Mouse (Mus musculus) limb, embryonic 11.5 days (tissue): ENCODE data around the gene Fam151a. TPM values are rescaled to one million over a fixed set of nuclear protein-coding genes. Genes with fewer than 3 reads are reported as not detected.
A peak's percentile ranks its signal among the peaks of the same experiment; 100 is the strongest.
"Not testable (repeated sequence)": the region's sequence is repeated elsewhere in the genome, so short reads cannot be mapped to it uniquely, and the experiment has no call there.

Experiments
- ATAC-seq: fragments of 200-750 bp; cut with Nextera tagmentation; 2 replicates; pipeline ENCODE4 v1.8.0; 2017; ENCODE audit warnings: low read depth; ENCODE audit not compliant: insufficient number of reproducible peaks, low FRiP score, low TSS enrichment
- DNase-seq: peaks from one replicate; pipeline ENCODE4 v3.0.0-alpha.2; 2015; ENCODE audit warnings: low spot score
- H3K27ac ChIP-seq: fragments of 300-500 bp; sonication (generic); replicated peaks from 2 replicates; pipeline ENCODE4 v1.5.1; 2014; ENCODE audit warnings: low read depth, mild to moderate bottlenecking, low read length
- H3K27me3 ChIP-seq: fragments of 300-500 bp; sonication (generic); 2 replicates; pipeline ENCODE4 v1.6.1; 2014; ENCODE audit warnings: mild to moderate bottlenecking, low read length, mixed read lengths; ENCODE audit not compliant: control insufficient read depth, insufficient read depth
- H3K36me3 ChIP-seq: fragments of 300-500 bp; sonication (generic); 2 replicates; pipeline ENCODE4 v1.6.1; 2014; ENCODE audit warnings: mild to moderate bottlenecking, low read length, moderate library complexity, mixed read lengths; ENCODE audit not compliant: control insufficient read depth, insufficient read depth
- H3K4me1 ChIP-seq: fragments of 300-500 bp; sonication (generic); 2 replicates; pipeline ENCODE4 v1.6.1; 2014; ENCODE audit warnings: low read length, mixed read lengths; ENCODE audit not compliant: control insufficient read depth, insufficient read depth
- H3K4me2 ChIP-seq: fragments of 300-500 bp; sonication (generic); 2 replicates; pipeline ENCODE4 v1.6.1; 2014; ENCODE audit warnings: low read depth, mild to moderate bottlenecking, moderate library complexity; ENCODE audit not compliant: severe bottlenecking
- H3K4me3 ChIP-seq: fragments of 300-500 bp; sonication (generic); 2 replicates; pipeline ENCODE4 v1.5.1; 2014; ENCODE audit warnings: low read depth, low read length
- H3K9ac ChIP-seq: fragments of 300-500 bp; sonication (generic); 2 replicates; pipeline ENCODE4 v1.6.1; 2014; ENCODE audit warnings: mild to moderate bottlenecking, low read length
- H3K9me3 ChIP-seq: fragments of 300-500 bp; sonication (generic); 2 replicates; pipeline ENCODE4 v1.6.1; 2016; ENCODE audit warnings: low read length; ENCODE audit not compliant: control insufficient read depth
- WGBS: fragments of 180-500 bp; shearing (Covaris S2); extraction: QIAGEN DNeasy Blood & Tissue Kit; methylation state at CpG from one replicate; pipeline ENCODE4 v1.1.7; 2014; 5-methylcytosine and 5-hydroxymethylcytosine counted together
- polyA plus RNA-seq: library from polyadenylated mRNA; unstranded; fragments of >200 nt; fragmentation: Nextera tagmentation; extraction: Ambion mirVana; gene quantifications from 2 replicates; pipeline ENCODE4 v1.2.1, GENCODE M21; 2014

The Fam151a gene
- polyA plus RNA-seq, 1 experiment from 2014 or later: 0.27 TPM

GRCm38 (mm10) chr4:106749699-106750098, 16.0 kb downstream of the Fam151a start:
- Histone ChIP-seq H3K9ac (peak overlapping the region; percentile 32; the same call in 1 of the 2 replicates), H3K4me3 (no peak overlapping the region), H3K27ac (no peak overlapping the region), H3K9me3 (no peaks in the 10 kb centered on the region), H3K36me3 (no peaks in the 10 kb centered on the region), H3K4me1 (no peaks in the 10 kb centered on the region), H3K4me2 (peak overlapping the region; percentile 7; the same call in 1 of the 2 replicates), H3K27me3 (no peaks in the 10 kb centered on the region)
- ATAC-seq (peak; percentile 67), DNase-seq (peak; percentile 82)
- 6% methylated on average over 7 of the region's 7 CpGs for WGBS

- Histone ChIP-seq H3K27ac (no peak overlapping the region), H3K4me3 (no peak overlapping the region), H3K4me2 (no peak overlapping the region), H3K36me3 (no peaks in the 10 kb centered on the region), H3K9ac (no peak overlapping the region), H3K4me1 (no peaks in the 10 kb centered on the region), H3K9me3 (no peaks in the 10 kb centered on the region), H3K27me3 (no peaks in the 10 kb centered on the region)
- ATAC-seq (no peak), DNase-seq (no peak)
- WGBS: 89% methylated on average over 6 of the region's 6 CpGs
Observed at GRCm38 (mm10) chr4:106751726-106752125, 18.0 kb downstream of the Fam151a start.

- H3K27ac ChIP-seq: no peak overlapping the region
- no peaks in the 10 kb centered on the region for H3K27me3 ChIP-seq
- WGBS: 82% methylated on average over 7 of the region's 7 CpGs
- H3K36me3 ChIP-seq: no peaks in the 10 kb centered on the region
- DNase-seq: no peak
- ATAC-seq: no peak
- no peak overlapping the region for H3K4me2 ChIP-seq
- H3K9ac ChIP-seq: no peak overlapping the region
- H3K4me3 ChIP-seq: no peak overlapping the region
- H3K9me3 ChIP-seq: no peaks in the 10 kb centered on the region
- H3K4me1 ChIP-seq: no peaks in the 10 kb centered on the region
Observed at GRCm38 (mm10) chr4:106764166-106764565, 30.5 kb downstream of the Fam151a start.

- no peak for DNase-seq
- Histone ChIP-seq H3K27me3 (no peaks in the 10 kb centered on the region), H3K9me3 (no peaks in the 10 kb centered on the region), H3K36me3 (no peaks in the 10 kb centered on the region), H3K4me2 (no peak overlapping the region), H3K4me3 (no peak overlapping the region), H3K27ac (no peak overlapping the region), H3K9ac (no peak overlapping the region), H3K4me1 (peaks cover 4% of the 10 kb centered on the region; the same call in 1 of the 2 replicates)
- ATAC-seq: no peak
- WGBS: 28% methylated on average over 2 of the region's 2 CpGs
Observed at GRCm38 (mm10) chr4:106769306-106769705, 35.6 kb downstream of the Fam151a start.

GRCm38 (mm10) chr4:106772558-106772957, 38.9 kb downstream of the Fam151a start:
- H3K4me2 ChIP-seq: no peak overlapping the region

GRCm38 (mm10) chr4:106775767-106776166, 42.1 kb downstream of the Fam151a start:
- H3K9ac ChIP-seq, H3K27ac ChIP-seq, H3K4me2 ChIP-seq, H3K36me3 ChIP-seq, H3K4me3 ChIP-seq, H3K9me3 ChIP-seq, ATAC-seq, H3K27me3 ChIP-seq, DNase-seq: not testable (repeated sequence)
- peaks cover 18% of the 10 kb centered on the region for H3K4me1 ChIP-seq
- 85% methylated on average over 6 of the region's 6 CpGs for WGBS

More at GRCm38 (mm10) chr4:106772558-106772957, 38.9 kb downstream of the Fam151a start:
- Histone ChIP-seq H3K36me3 (no peaks in the 10 kb centered on the region), H3K27ac (no peak overlapping the region), H3K9me3 (no peaks in the 10 kb centered on the region), H3K27me3 (no peaks in the 10 kb centered on the region), H3K4me3 (no peak overlapping the region), H3K4me1 (peaks cover 8% of the 10 kb centered on the region), H3K9ac (no peak overlapping the region)
- DNase-seq: no peak
- ATAC-seq: no peak
- WGBS: 91% methylated on average over 1 of the region's 1 CpGs

GRCm38 (mm10) chr4:106776998-106777397, 43.3 kb downstream of the Fam151a start:
- peaks cover 18% of the 10 kb centered on the region for H3K4me1 ChIP-seq
- 38% methylated on average over 3 of the region's 3 CpGs for WGBS

GRCm38 (mm10) chr4:106778116-106778788, 44.6 kb downstream of the Fam151a start:
- Histone ChIP-seq H3K4me3 (no peak overlapping the region), H3K4me1 (peaks cover 25% of the 10 kb centered on the region), H3K9ac (no peak overlapping the region), H3K27me3 (no peaks in the 10 kb centered on the region), H3K36me3 (no peaks in the 10 kb centered on the region), H3K27ac (no peak overlapping the region), H3K9me3 (no peaks in the 10 kb centered on the region), H3K4me2 (no peak overlapping the region)
- DNase-seq (peak; percentile 67), ATAC-seq (peak; percentile 65; the same call in 1 of the 2 replicates)
- WGBS: 55% methylated on average over 5 of the region's 5 CpGs

More at GRCm38 (mm10) chr4:106776998-106777397, 43.3 kb downstream of the Fam151a start:
- no peak overlapping the region for H3K9ac ChIP-seq
- ATAC-seq (no peak), DNase-seq (peak; percentile 64)
- no peak overlapping the region for H3K4me3 ChIP-seq
- no peaks in the 10 kb centered on the region for H3K27me3 ChIP-seq
- no peaks in the 10 kb centered on the region for H3K36me3 ChIP-seq
- no peak overlapping the region for H3K27ac ChIP-seq
- no peaks in the 10 kb centered on the region for H3K9me3 ChIP-seq
- H3K4me2 ChIP-seq: no peak overlapping the region
